Mouse (Mus musculus) limb, embryonic 10.5 days (tissue): ENCODE data around the gene Dgki. TPM values are rescaled to one million over a fixed set of nuclear protein-coding genes. Genes with fewer than 3 reads are reported as not detected.

ENCODE experiments used
- DNase-seq: peaks from one replicate; pipeline ENCODE4 v3.0.0-alpha.2; 2017; ENCODE audit warnings: low spot score
- H3K27ac ChIP-seq: fragments of 300-500 bp; sonication (generic); 2 replicates; pipeline ENCODE4 v1.5.1; 2016; ENCODE audit warnings: mild to moderate bottlenecking
- H3K27me3 ChIP-seq: fragments of 300-500 bp; sonication (generic); 2 replicates; pipeline ENCODE4 v1.6.1; 2016; ENCODE audit warnings: low read depth, mild to moderate bottlenecking; ENCODE audit not compliant: poor library complexity, severe bottlenecking
- H3K36me3 ChIP-seq: fragments of 300-500 bp; sonication (generic); 2 replicates; pipeline ENCODE4 v1.6.1; 2016; ENCODE audit warnings: mild to moderate bottlenecking, moderate library complexity
- H3K4me1 ChIP-seq: fragments of 300-500 bp; sonication (generic); 2 replicates; pipeline ENCODE4 v1.6.1; 2016
- H3K4me3 ChIP-seq: fragments of 300-500 bp; sonication (generic); 2 replicates; pipeline ENCODE4 v1.5.1; 2016; ENCODE audit warnings: mild to moderate bottlenecking, moderate library complexity
- H3K9me3 ChIP-seq: fragments of 300-500 bp; sonication (generic); replicated peaks from 2 replicates; pipeline ENCODE4 v1.6.1; 2016; ENCODE audit warnings: mild to moderate bottlenecking
- WGBS: fragments of 180-500 bp; shearing (Covaris S2); methylation state at CpG from one replicate; pipeline ENCODE4 v1.1.7; 2016; 5-methylcytosine and 5-hydroxymethylcytosine counted together
- polyA plus RNA-seq: library from polyadenylated mRNA; unstranded; fragments of >200 nt; fragmentation: Nextera tagmentation; extraction: Ambion mirVana; gene quantifications from 2 replicates; pipeline ENCODE4 v1.2.1, GENCODE M21; 2016

The Dgki gene
- polyA plus RNA-seq, 1 experiment from 2014 or later, result 0.48 TPM

- no peak for DNase-seq
- Histone ChIP-seq H3K27me3 (no peaks in the 10 kb centered on the region), H3K27ac (no peak overlapping the region), H3K4me1 (no peaks in the 10 kb centered on the region), H3K4me3 (no peak overlapping the region), H3K9me3 (no peaks in the 10 kb centered on the region), H3K36me3 (no peaks in the 10 kb centered on the region)
- WGBS, result 80% methylated on average over 2 of the region's 2 CpGs
Measured at GRCm38 (mm10) chr6:36981646-36982045, 318.3 kb downstream of the Dgki start.

- no peak overlapping the region for H3K27ac ChIP-seq
- no peaks in the 10 kb centered on the region for H3K27me3 ChIP-seq
- H3K4me3 ChIP-seq, result no peak overlapping the region
- H3K36me3 ChIP-seq, result no peaks in the 10 kb centered on the region
- no peaks in the 10 kb centered on the region for H3K9me3 ChIP-seq
- 94% methylated on average over 5 of the region's 5 CpGs for WGBS
- H3K4me1 ChIP-seq, result no peaks in the 10 kb centered on the region
- no peak for DNase-seq
Measured at GRCm38 (mm10) chr6:36980475-36980874, 319.5 kb downstream of the Dgki start.

- DNase-seq, result no peak
- H3K27ac ChIP-seq, result no peak overlapping the region
- no peaks in the 10 kb centered on the region for H3K36me3 ChIP-seq
- H3K4me1 ChIP-seq, result no peaks in the 10 kb centered on the region
- no peaks in the 10 kb centered on the region for H3K9me3 ChIP-seq
- 94% methylated on average over 1 of the region's 1 CpGs for WGBS
- H3K4me3 ChIP-seq, result no peak overlapping the region
- no peaks in the 10 kb centered on the region for H3K27me3 ChIP-seq
Measured at GRCm38 (mm10) chr6:36978176-36978575, 321.8 kb downstream of the Dgki start.

GRCm38 (mm10) chr6:36973096-36973495 is 326.9 kb downstream of the Dgki start:
- no peak overlapping the region for H3K4me3 ChIP-seq
- no peaks in the 10 kb centered on the region for H3K36me3 ChIP-seq
- WGBS, result 88% methylated on average over 9 of the region's 9 CpGs
- H3K27ac ChIP-seq, result no peak overlapping the region
- no peak for DNase-seq
- peaks cover 5% of the 10 kb centered on the region; the same call in 1 of the 2 replicates for H3K4me1 ChIP-seq
- H3K27me3 ChIP-seq, result no peaks in the 10 kb centered on the region
- no peaks in the 10 kb centered on the region for H3K9me3 ChIP-seq

- no peak overlapping the region for H3K27ac ChIP-seq
- no peak for DNase-seq
- no peaks in the 10 kb centered on the region for H3K9me3 ChIP-seq
- H3K4me3 ChIP-seq, result no peak overlapping the region
- no peaks in the 10 kb centered on the region for H3K36me3 ChIP-seq
- peaks cover 5% of the 10 kb centered on the region; the same call in 1 of the 2 replicates for H3K4me1 ChIP-seq
- H3K27me3 ChIP-seq, result no peaks in the 10 kb centered on the region
- WGBS, result 74% methylated on average over 1 of the region's 1 CpGs
Measured at GRCm38 (mm10) chr6:36972494-36972893, 327.5 kb downstream of the Dgki start.

GRCm38 (mm10) chr6:36969249-36969885 is 330.6 kb downstream of the Dgki start:
- no peak overlapping the region for H3K4me3 ChIP-seq
- H3K27me3 ChIP-seq, result no peaks in the 10 kb centered on the region
- H3K36me3 ChIP-seq, result no peaks in the 10 kb centered on the region
- H3K9me3 ChIP-seq, result no peaks in the 10 kb centered on the region
- no peak overlapping the region for H3K27ac ChIP-seq
- DNase-seq, result no peak
- peaks cover 5% of the 10 kb centered on the region; the same call in 1 of the 2 replicates for H3K4me1 ChIP-seq
- 91% methylated on average over 5 of the region's 5 CpGs for WGBS

- H3K4me3 ChIP-seq, result no peak overlapping the region
- no peak overlapping the region for H3K27ac ChIP-seq
- H3K4me1 ChIP-seq, result peaks cover 4% of the 10 kb centered on the region
- DNase-seq, result no peak
- H3K27me3 ChIP-seq, result no peaks in the 10 kb centered on the region
- 89% methylated on average over 4 of the region's 4 CpGs for WGBS
- H3K9me3 ChIP-seq, result no peaks in the 10 kb centered on the region
- H3K36me3 ChIP-seq, result no peaks in the 10 kb centered on the region
Measured at GRCm38 (mm10) chr6:36960658-36961057, 339.3 kb downstream of the Dgki start.

GRCm38 (mm10) chr6:36955293-36955692 is 344.7 kb downstream of the Dgki start:
- Histone ChIP-seq H3K4me1 (no peaks in the 10 kb centered on the region), H3K36me3 (no peaks in the 10 kb centered on the region), H3K27me3 (no peaks in the 10 kb centered on the region), H3K27ac (peak overlapping the region; percentile 25; the same call in 1 of the 2 replicates), H3K9me3 (no peaks in the 10 kb centered on the region), H3K4me3 (no peak overlapping the region)
- 88% methylated on average over 4 of the region's 4 CpGs for WGBS
- DNase-seq, result no peak

- H3K9me3 ChIP-seq, result no peaks in the 10 kb centered on the region
- H3K4me3 ChIP-seq, result no peak overlapping the region
- H3K36me3 ChIP-seq, result no peaks in the 10 kb centered on the region
- no peaks in the 10 kb centered on the region for H3K27me3 ChIP-seq
- no peaks in the 10 kb centered on the region for H3K4me1 ChIP-seq
- 85% methylated on average over 3 of the region's 3 CpGs for WGBS
- DNase-seq, result no peak
- H3K27ac ChIP-seq, result no peak overlapping the region
Measured at GRCm38 (mm10) chr6:36950648-36951047, 349.3 kb downstream of the Dgki start.

GRCm38 (mm10) chr6:36947861-36948260 is 352.1 kb downstream of the Dgki start:
- Histone ChIP-seq H3K27ac (no peak overlapping the region), H3K9me3 (no peaks in the 10 kb centered on the region), H3K36me3 (no peaks in the 10 kb centered on the region), H3K4me1 (no peaks in the 10 kb centered on the region), H3K4me3 (no peak overlapping the region), H3K27me3 (no peaks in the 10 kb centered on the region)
- 93% methylated on average over 5 of the region's 5 CpGs for WGBS
- no peak for DNase-seq

- no peaks in the 10 kb centered on the region for H3K36me3 ChIP-seq
- WGBS, result 53% methylated on average over 2 of the region's 2 CpGs
- H3K9me3 ChIP-seq, result no peaks in the 10 kb centered on the region
- no peaks in the 10 kb centered on the region; the same call in 1 of the 2 replicates for H3K4me1 ChIP-seq
- no peak overlapping the region for H3K27ac ChIP-seq
- H3K4me3 ChIP-seq, result no peak overlapping the region
- no peaks in the 10 kb centered on the region for H3K27me3 ChIP-seq
- no peak for DNase-seq
Measured at GRCm38 (mm10) chr6:36937527-36937926, 362.5 kb downstream of the Dgki start.

GRCm38 (mm10) chr6:36936816-36937215 is 363.2 kb downstream of the Dgki start:
- no peak overlapping the region for H3K27ac ChIP-seq
- H3K9me3 ChIP-seq, result no peaks in the 10 kb centered on the region
- DNase-seq, result no peak
- no peak overlapping the region for H3K4me3 ChIP-seq
- H3K36me3 ChIP-seq, result no peaks in the 10 kb centered on the region
- no peaks in the 10 kb centered on the region for H3K27me3 ChIP-seq
- H3K4me1 ChIP-seq, result no peaks in the 10 kb centered on the region; the same call in 1 of the 2 replicates
- 92% methylated on average over 4 of the region's 4 CpGs for WGBS

GRCm38 (mm10) chr6:36931473-36931872 is 368.5 kb downstream of the Dgki start:
- WGBS, result 61% methylated on average over 4 of the region's 4 CpGs
- no peaks in the 10 kb centered on the region for H3K9me3 ChIP-seq
- no peak overlapping the region for H3K4me3 ChIP-seq
- no peaks in the 10 kb centered on the region for H3K36me3 ChIP-seq
- no peaks in the 10 kb centered on the region for H3K4me1 ChIP-seq
- H3K27me3 ChIP-seq, result no peaks in the 10 kb centered on the region
- H3K27ac ChIP-seq, result no peak overlapping the region
- DNase-seq, result no peak

GRCm38 (mm10) chr6:36929781-36930180 is 370.2 kb downstream of the Dgki start:
- Histone ChIP-seq H3K36me3 (no peaks in the 10 kb centered on the region), H3K27ac (no peak overlapping the region), H3K9me3 (no peaks in the 10 kb centered on the region), H3K4me3 (no peak overlapping the region), H3K4me1 (no peaks in the 10 kb centered on the region), H3K27me3 (no peaks in the 10 kb centered on the region)
- WGBS, result 95% methylated on average over 2 of the region's 2 CpGs
- DNase-seq, result no peak
